Mouse (Mus musculus): Measurements from ENCODE around the gene Gal3st2b. TPM values are rescaled to one million over a fixed set of nuclear protein-coding genes. Genes with fewer than 3 reads are reported as not detected.
"Not testable (repeated sequence)": the region's sequence is repeated elsewhere in the genome, so short reads cannot be mapped to it uniquely, and the experiment has no call there.

The Gal3st2b gene
- polyA plus RNA-seq, 1 experiment from 2014 or later: not detected

DNA sequence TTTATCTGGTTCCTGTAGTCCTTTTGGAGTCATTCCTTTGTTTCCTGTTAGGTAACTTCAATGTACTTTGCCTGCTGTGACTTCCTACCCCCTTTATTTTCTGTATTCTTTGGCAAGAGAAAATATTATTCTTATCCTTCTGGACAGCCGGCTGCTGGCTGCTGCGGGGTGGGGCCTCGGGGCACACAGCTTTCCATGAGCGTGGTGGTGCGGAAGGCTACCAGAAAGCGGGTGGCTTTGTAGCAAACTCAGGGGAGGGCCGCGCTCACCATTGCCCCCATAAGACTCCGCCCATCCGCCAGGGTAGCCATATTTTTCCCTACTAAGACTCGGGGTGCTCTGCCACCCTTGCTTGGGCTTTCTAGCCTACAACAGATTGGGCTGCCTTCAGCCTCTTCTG is 31.0 kb downstream of the Gal3st2b start:
- H3K36me3 ChIP-seq (ENCODE audit: control insufficient read depth, insufficient read depth, low read length); H3K27ac ChIP-seq (ENCODE audit: low read depth, low read length); H3K9ac ChIP-seq (ENCODE audit: low read depth, low read length); H3K4me3 ChIP-seq (ENCODE audit: low read depth, low read length); H3K27me3 ChIP-seq (ENCODE audit: control insufficient read depth, insufficient read depth, low read length); H3K4me2 ChIP-seq; H3K9me3 ChIP-seq (replicated peaks; ENCODE audit: control insufficient read depth, low read length); H3K4me1 ChIP-seq (ENCODE audit: control insufficient read depth, insufficient read depth, low read length): not testable (repeated sequence)
- no CpG with 5 or more reads among the region's 11 CpGs for WGBS (ENCODE audit: insufficient replicate concordance)
- ATAC-seq (replicated peaks; ENCODE audit: insufficient number of reproducible peaks, low FRiP score, low TSS enrichment): peak; percentile 78

DNA sequence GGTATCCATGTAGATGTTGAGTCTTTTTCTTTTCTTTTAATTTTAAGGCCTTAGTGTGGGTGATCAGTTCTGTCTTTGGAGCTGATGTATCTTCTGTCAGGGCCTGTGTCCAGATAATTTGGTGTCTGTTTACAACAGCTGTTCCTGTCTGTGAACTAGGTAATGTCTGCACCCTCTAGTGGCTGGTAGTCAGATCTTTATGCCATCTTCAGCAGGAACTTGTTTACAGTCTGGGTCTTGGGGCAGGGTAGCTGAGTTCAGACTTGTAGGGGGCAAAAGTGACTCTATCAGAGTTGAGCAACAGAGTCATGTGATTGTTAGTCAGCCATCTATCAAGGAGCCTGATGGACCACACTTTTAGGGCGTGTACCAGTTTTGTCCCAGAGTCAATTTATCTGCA is 48.4 kb downstream of the Gal3st2b start:
- H3K36me3 ChIP-seq (ENCODE audit: control insufficient read depth, insufficient read depth, low read length); ATAC-seq (replicated peaks; ENCODE audit: insufficient number of reproducible peaks, low FRiP score, low TSS enrichment): not testable (repeated sequence)
- no CpG with 5 or more reads among the region's 1 CpGs for WGBS (ENCODE audit: insufficient replicate concordance)

DNA sequence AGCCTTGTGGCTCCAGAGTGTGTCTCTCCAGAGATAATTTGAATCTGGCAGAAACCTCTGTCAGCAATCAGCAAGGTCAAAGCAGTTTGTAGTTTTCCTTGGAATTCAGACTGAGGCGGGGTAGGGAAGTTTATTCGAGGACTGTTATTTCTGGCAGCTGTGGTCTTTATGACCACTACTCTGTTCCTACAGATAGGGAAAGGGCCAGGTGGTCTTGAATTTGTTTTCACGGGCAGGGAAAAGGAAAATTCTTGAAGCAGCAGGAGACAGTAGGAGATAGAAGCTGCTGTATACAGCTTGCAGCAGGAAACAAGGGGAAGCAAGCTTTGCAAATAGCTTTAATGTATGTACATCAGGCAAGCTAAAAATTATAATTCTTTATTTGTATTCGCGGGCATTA is 52.3 kb downstream of the Gal3st2b start:
- H3K9ac ChIP-seq (ENCODE audit: low read depth, low read length); H3K36me3 ChIP-seq (ENCODE audit: control insufficient read depth, insufficient read depth, low read length): not testable (repeated sequence)
- peak; percentile 56 for ATAC-seq (replicated peaks; ENCODE audit: insufficient number of reproducible peaks, low FRiP score, low TSS enrichment)

More for the DNA sequence above, 48.4 kb downstream of the Gal3st2b start:
- not testable (repeated sequence) for H3K9me3 ChIP-seq (replicated peaks; ENCODE audit: control insufficient read depth, low read length); H3K4me3 ChIP-seq (ENCODE audit: low read depth, low read length); H3K4me1 ChIP-seq (ENCODE audit: control insufficient read depth, insufficient read depth, low read length); H3K27me3 ChIP-seq (ENCODE audit: control insufficient read depth, insufficient read depth, low read length); H3K4me2 ChIP-seq; H3K9ac ChIP-seq (ENCODE audit: low read depth, low read length); H3K27ac ChIP-seq (ENCODE audit: low read depth, low read length)

DNA sequence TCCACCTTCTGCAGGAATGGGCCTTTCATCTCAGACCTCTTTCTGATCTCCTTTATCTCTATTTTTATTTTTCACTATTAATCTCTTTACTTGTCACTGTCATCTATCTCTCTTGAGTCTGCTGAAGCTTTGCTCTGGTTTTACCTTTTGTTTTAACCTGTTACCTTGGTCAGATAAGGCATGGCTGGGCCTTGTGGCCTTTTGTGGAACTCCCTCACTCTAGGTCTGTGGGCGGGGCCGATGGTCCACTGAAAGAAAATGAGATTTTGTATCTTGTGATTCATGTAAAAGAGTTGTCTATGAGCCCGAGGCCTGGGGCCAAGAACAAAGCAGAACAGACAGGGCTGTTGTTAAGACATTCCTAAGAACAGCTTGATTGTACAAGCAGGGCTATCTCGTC is 52.7 kb downstream of the Gal3st2b start:
- not testable (repeated sequence) for H3K4me2 ChIP-seq; H3K9me3 ChIP-seq (replicated peaks; ENCODE audit: control insufficient read depth, low read length); H3K27me3 ChIP-seq (ENCODE audit: control insufficient read depth, insufficient read depth, low read length); H3K9ac ChIP-seq (ENCODE audit: low read depth, low read length); H3K4me1 ChIP-seq (ENCODE audit: control insufficient read depth, insufficient read depth, low read length); H3K27ac ChIP-seq (ENCODE audit: low read depth, low read length); ATAC-seq (replicated peaks; ENCODE audit: insufficient number of reproducible peaks, low FRiP score, low TSS enrichment); H3K4me3 ChIP-seq (ENCODE audit: low read depth, low read length); H3K36me3 ChIP-seq (ENCODE audit: control insufficient read depth, insufficient read depth, low read length)
- WGBS (ENCODE audit: insufficient replicate concordance): no CpG with 5 or more reads among the region's 4 CpGs

More for the DNA sequence above, 52.3 kb downstream of the Gal3st2b start:
- not testable (repeated sequence) for H3K27ac ChIP-seq (ENCODE audit: low read depth, low read length); H3K4me2 ChIP-seq; H3K9me3 ChIP-seq (replicated peaks; ENCODE audit: control insufficient read depth, low read length); H3K4me3 ChIP-seq (ENCODE audit: low read depth, low read length); H3K27me3 ChIP-seq (ENCODE audit: control insufficient read depth, insufficient read depth, low read length); H3K4me1 ChIP-seq (ENCODE audit: control insufficient read depth, insufficient read depth, low read length)
- 15% methylated on average over 3 of the region's 5 CpGs for WGBS (ENCODE audit: insufficient replicate concordance)

DNA sequence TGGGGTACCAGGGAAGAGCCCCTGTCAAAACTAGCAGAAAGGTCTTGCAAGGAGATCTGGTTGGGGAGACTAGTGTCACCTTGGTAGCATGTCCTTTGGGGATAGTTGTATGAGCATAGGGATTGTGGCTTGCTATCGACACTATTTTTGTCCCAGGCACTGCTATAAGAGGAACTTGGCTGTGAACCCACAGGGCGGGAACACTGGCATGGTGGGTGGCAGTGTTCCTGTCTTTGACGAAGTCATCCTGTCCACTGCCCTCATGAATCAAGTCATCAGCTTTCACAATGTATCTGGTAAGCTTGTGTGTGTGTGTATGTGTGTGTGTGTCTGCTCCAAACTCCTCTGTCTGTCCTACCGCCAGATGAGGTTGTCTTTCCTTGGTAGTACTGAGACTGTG is 57.7 kb downstream of the Gal3st2b start:
- H3K4me3 ChIP-seq (ENCODE audit: low read depth, low read length); H3K9ac ChIP-seq (ENCODE audit: low read depth, low read length); H3K36me3 ChIP-seq (ENCODE audit: control insufficient read depth, insufficient read depth, low read length); H3K4me1 ChIP-seq (ENCODE audit: control insufficient read depth, insufficient read depth, low read length); H3K9me3 ChIP-seq (replicated peaks; ENCODE audit: control insufficient read depth, low read length); H3K4me2 ChIP-seq; H3K27me3 ChIP-seq (ENCODE audit: control insufficient read depth, insufficient read depth, low read length); H3K27ac ChIP-seq (ENCODE audit: low read depth, low read length): not testable (repeated sequence)
- ATAC-seq (replicated peaks; ENCODE audit: insufficient number of reproducible peaks, low FRiP score, low TSS enrichment): 0 out of 2 replicates have a peak, but pooled peaks have one; percentile 10
- WGBS (ENCODE audit: insufficient replicate concordance): 38% methylated on average over 1 of the region's 4 CpGs

DNA sequence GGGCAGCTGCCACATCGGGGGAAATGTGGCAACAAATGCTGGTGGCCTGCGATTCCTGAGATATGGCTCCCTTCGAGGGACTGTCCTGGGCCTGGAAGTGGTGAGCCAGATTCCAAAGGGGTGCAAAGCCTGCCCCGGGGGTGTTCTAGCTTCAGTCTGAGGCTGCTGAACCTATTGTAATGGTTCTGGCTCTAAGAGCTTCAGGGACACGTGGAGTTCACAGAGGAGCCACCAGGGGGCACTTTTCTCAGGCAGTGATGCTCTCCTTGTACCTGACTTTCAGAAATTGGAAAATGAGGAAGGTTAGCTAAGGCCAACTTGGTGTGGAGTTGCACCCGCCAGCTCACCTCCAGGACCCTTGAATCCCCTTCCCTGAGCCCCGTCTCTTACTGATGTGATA is 60.2 kb downstream of the Gal3st2b start:
- not testable (repeated sequence) for H3K27ac ChIP-seq (ENCODE audit: low read depth, low read length); H3K27me3 ChIP-seq (ENCODE audit: control insufficient read depth, insufficient read depth, low read length); H3K9ac ChIP-seq (ENCODE audit: low read depth, low read length); ATAC-seq (replicated peaks; ENCODE audit: insufficient number of reproducible peaks, low FRiP score, low TSS enrichment); H3K4me2 ChIP-seq; H3K9me3 ChIP-seq (replicated peaks; ENCODE audit: control insufficient read depth, low read length); H3K4me1 ChIP-seq (ENCODE audit: control insufficient read depth, insufficient read depth, low read length); H3K4me3 ChIP-seq (ENCODE audit: low read depth, low read length); H3K36me3 ChIP-seq (ENCODE audit: control insufficient read depth, insufficient read depth, low read length)
- WGBS (ENCODE audit: insufficient replicate concordance): no CpG with 5 or more reads among the region's 7 CpGs

DNA sequence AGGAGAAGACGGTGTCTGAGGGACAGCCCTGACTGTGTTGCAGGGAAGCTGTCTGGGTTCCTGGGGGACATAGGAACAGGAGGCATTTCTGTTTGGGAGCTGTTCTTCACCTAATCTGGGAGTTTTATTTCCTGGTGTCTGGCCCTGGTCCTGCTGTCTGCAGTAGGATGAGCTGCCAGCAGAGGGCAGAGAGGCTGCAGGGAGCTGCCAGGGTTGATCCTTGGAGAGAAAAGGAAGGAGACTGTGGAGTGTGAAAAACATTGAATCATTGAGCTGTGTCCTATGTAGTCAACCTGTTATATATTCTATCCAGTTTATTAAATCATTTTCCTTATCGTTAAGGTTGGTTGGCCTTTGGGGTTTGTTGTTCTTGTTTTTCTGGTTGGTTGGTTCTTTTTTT is 62.8 kb downstream of the Gal3st2b start:
- H3K9ac ChIP-seq (ENCODE audit: low read depth, low read length); H3K4me2 ChIP-seq; ATAC-seq (replicated peaks; ENCODE audit: insufficient number of reproducible peaks, low FRiP score, low TSS enrichment); H3K27ac ChIP-seq (ENCODE audit: low read depth, low read length); H3K4me3 ChIP-seq (ENCODE audit: low read depth, low read length); H3K9me3 ChIP-seq (replicated peaks; ENCODE audit: control insufficient read depth, low read length); H3K27me3 ChIP-seq (ENCODE audit: control insufficient read depth, insufficient read depth, low read length); H3K4me1 ChIP-seq (ENCODE audit: control insufficient read depth, insufficient read depth, low read length); H3K36me3 ChIP-seq (ENCODE audit: control insufficient read depth, insufficient read depth, low read length): not testable (repeated sequence)
- no CpG with 5 or more reads among the region's 2 CpGs for WGBS (ENCODE audit: insufficient replicate concordance)

DNA sequence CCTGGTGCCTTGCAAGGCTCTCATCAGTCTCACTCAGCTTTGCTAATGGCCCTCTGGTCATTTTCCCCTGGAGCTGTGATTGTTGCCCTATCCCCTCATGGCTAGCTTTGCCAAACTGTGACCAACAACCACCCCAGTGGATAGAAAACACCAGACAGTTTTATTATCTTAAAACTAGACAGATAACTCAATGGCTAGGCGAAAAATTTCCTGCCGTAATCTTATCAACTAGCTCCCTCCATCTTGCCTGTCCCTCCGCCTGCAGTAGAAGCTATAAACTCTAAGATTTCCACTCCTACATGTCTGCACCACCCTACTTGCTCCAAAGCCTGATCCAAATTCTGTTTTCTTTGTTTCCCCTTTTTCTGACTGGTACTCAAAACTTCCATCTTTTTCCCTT is 68.1 kb downstream of the Gal3st2b start:
- Histone ChIP-seq H3K27me3 (ENCODE audit: control insufficient read depth, insufficient read depth, low read length) (no peaks in the 10 kb centered on the region), H3K36me3 (ENCODE audit: control insufficient read depth, insufficient read depth, low read length) (no peaks in the 10 kb centered on the region), H3K9ac (ENCODE audit: low read depth, low read length) (no peak overlapping the region), H3K4me1 (ENCODE audit: control insufficient read depth, insufficient read depth, low read length) (no peaks in the 10 kb centered on the region), H3K27ac (ENCODE audit: low read depth, low read length) (no peak overlapping the region), H3K4me3 (ENCODE audit: low read depth, low read length) (no peak overlapping the region), H3K9me3 (replicated peaks; ENCODE audit: control insufficient read depth, low read length) (no peaks in the 10 kb centered on the region), H3K4me2 (no peak overlapping the region)
- ATAC-seq (replicated peaks; ENCODE audit: insufficient number of reproducible peaks, low FRiP score, low TSS enrichment): no peak
- WGBS (ENCODE audit: insufficient replicate concordance): 35% methylated on average over 3 of the region's 3 CpGs

DNA sequence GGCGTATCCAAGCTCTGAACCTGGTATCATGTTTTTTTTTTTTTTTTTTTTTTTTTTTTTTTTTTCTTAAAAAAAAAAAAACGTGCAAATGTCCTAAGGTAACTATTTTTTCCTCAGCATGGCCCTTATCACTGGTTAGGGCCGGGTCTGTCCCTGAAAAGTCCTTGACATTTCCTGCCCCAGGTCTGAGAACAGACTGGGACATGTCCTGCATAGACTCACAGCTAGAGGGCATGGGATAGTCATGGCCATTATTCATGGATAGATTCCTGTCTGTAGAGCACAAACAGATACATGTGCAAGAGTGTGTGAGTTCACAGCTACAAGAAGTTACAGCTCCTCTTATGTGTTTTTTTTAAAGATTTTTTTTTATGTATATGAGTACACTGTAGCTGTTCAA is 70.7 kb downstream of the Gal3st2b start:
- Histone ChIP-seq H3K9ac (ENCODE audit: low read depth, low read length) (no peak overlapping the region), H3K4me2 (no peak overlapping the region)

More for the DNA sequence above, 70.7 kb downstream of the Gal3st2b start:
- ATAC-seq (replicated peaks; ENCODE audit: insufficient number of reproducible peaks, low FRiP score, low TSS enrichment): no peak
- WGBS (ENCODE audit: insufficient replicate concordance): 42% methylated on average over 3 of the region's 3 CpGs
- H3K4me3 ChIP-seq (ENCODE audit: low read depth, low read length): no peak overlapping the region
- H3K9me3 ChIP-seq (replicated peaks; ENCODE audit: control insufficient read depth, low read length): no peaks in the 10 kb centered on the region
- no peaks in the 10 kb centered on the region for H3K4me1 ChIP-seq (ENCODE audit: control insufficient read depth, insufficient read depth, low read length)
- H3K36me3 ChIP-seq (ENCODE audit: control insufficient read depth, insufficient read depth, low read length): no peaks in the 10 kb centered on the region
- no peaks in the 10 kb centered on the region for H3K27me3 ChIP-seq (ENCODE audit: control insufficient read depth, insufficient read depth, low read length)
- H3K27ac ChIP-seq (ENCODE audit: low read depth, low read length): no peak overlapping the region
